Mouse (Mus musculus): Measurements from ENCODE around the gene Colq.

Gene Colq

DNA sequence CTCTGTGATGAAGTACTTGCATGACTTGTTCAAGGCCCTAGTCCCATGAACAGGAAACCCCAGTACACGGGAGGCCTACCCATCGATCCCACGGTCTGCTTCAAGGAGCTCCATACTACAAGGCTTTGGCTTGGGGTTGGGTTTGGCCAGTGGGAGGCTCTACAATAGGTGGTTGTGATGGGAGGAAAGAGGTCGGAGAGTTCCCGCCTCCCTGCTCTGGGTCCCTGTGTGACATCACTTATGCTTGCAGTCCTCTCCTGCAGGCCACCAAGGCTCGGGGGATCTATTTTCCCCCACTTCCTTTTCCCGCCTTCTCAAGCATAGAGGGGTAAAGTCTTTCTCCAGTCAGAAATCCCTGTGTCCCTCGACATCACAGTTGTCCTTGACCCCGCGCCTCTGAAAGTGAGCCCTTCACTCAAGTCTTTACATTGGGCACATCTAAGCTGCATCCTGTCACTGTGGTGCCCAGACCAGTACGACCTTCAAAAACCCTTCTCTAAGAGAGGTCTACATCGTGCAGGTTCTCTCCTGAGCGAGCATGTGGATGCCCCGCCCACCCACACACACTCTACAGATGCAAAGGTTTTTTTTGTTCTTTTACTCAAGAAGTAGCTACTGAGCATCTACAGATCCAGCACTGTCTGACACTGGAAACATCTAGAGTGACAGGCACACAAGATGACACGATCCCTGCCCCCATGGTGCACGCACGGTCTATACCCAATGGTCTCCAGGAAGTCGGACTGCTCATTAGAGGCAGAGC is 16.1 kb downstream of the Colq start:
- DNase-seq, result no peak

DNA sequence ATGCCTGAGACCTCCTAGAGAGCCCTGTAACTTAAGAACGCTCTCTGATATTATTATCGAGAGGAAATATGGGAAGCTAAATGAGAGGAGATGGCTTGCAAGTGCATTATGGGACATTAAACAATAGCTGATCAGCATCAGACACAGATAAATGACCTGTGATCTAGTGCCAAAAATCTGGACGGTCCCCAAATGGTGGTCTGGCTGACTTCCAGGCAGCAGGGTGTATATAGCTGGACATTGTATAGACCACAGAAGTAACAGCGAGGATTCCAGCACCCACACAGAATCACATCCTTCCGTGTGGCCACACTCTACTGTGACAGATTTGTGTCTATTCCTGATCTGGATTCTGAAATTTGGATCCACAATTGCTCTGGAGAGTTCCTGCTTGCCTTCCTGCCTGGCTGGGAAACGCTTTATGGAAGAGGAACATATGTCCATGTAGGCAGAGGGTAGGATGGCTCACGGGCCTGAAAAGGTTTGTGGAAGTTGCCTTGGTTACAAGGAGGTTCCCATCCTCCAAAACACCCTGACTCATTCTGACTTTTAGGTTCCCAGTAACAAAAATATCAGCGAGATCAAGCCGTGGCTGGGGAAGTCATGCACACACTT is 18.5 kb downstream of the Colq start:
- DNase-seq, result no peak

DNA sequence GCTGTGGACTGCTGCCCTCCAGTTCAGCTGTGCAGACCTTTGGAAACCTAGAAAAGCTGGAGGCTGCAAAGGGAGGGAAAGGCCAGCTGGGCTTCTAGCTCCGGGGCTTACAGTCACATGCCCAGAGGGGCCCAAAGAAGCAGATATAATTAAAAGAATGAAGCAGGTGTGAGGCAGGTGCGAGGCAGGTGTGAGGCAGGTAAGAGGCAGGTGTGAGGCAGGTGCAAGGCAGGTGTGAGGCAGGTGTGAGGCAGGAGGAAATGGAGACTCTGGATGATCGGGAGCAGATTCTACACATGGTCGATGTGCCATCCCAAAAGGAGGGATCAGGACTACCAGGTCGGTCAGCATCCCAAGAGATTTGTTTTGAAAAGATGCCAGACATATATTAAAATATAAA is 19.7 kb downstream of the Colq start:
- DNase-seq, result no peak

DNA sequence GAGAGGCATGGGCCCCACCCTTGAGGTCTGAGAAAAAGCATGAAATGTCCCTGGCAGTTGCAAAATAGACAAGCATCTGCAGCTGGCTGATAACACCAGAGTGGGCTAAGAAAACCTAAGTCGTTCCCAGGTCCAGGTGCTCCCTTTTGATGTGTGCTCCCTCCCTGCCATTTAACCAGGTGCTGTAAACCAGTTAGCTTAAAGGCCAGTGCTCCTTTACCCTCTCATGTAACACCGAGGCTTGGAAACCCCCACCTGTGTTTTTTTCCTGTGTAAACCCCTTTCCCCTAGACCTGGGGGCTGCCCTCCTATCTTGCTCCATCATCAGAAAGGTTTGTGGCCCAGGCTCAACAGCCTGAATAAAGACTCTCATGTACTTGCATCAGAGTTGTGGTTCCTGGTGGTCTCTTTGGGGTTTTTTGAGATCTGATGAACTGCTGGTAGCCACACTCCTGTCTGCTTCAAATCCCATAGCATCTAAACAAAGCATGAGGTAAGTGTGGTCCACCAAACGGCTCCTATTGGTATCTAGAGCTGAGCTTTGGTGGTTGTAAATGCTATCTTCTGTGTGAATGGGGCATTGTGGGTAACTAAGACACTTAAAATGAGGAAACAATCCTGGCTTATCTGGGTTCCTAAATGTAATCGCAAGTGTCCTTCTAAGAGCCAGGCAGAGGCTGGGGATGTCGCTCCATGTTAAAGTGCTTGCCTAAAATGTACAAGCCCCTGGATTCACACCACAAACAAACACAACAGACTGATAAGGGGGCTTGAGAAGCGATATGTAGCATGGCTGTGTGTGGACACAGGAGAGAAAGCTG is 20.8 kb downstream of the Colq start:
- DNase-seq, result no peak

DNA sequence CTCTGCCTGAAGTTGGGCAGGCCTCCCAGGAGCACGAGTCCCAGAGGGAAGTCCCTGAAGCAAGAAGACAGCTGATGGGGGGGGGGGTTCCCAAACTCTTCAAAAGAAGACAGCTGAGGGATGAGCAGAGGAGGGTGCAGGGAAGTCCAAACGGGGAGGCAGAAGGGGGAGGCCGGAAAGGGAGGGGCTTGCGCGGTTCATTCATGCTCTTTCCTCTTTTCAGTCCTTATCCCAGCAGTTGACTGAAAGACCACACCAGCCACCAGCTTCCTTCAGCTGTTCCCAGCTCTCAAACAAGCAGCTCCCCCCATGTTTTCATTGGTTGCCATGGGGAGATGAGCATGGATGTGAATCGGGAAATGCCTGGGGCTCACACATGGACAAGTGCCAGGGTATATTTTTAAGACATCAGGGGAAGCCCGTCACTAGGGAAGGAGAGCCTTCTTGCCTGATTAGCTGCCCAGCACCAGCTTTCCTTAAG is 22.0 kb downstream of the Colq start:
- DNase-seq, result peak; percentile 29

DNA sequence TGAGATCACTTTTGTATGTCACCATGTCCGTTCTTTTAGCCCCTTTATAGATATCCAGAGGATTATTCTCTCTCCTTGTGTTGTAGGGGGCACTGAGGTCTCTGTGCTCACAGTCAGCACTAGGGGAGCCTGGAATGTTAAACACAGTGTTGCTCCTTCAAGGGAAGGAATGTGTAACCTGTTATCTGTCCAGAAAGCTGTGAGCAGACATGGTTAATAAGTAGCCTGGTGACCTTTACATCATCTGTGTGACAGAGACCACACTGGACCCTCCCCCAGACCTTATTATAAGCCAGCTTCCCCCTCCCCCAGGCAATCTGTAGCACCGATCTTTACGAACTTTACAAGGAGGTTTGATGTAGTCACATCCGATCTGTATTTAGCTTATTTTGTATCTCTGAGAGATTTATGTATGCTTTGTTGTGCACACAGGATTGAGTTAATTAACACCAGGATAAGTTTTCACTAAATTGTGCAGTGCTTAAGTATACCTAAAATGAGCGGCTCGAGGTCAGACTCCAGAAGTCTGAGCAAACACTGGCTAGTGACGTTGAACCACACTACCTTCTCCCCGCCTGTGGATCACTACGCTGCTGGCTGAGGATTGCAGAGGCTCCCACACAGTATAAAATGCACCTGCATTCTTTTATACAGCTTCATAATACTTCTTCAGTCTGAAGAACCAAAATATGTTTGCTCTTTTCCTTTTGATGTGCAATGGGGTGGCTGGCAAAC is 25.5 kb downstream of the Colq start:
- DNase-seq, result no peak

DNA sequence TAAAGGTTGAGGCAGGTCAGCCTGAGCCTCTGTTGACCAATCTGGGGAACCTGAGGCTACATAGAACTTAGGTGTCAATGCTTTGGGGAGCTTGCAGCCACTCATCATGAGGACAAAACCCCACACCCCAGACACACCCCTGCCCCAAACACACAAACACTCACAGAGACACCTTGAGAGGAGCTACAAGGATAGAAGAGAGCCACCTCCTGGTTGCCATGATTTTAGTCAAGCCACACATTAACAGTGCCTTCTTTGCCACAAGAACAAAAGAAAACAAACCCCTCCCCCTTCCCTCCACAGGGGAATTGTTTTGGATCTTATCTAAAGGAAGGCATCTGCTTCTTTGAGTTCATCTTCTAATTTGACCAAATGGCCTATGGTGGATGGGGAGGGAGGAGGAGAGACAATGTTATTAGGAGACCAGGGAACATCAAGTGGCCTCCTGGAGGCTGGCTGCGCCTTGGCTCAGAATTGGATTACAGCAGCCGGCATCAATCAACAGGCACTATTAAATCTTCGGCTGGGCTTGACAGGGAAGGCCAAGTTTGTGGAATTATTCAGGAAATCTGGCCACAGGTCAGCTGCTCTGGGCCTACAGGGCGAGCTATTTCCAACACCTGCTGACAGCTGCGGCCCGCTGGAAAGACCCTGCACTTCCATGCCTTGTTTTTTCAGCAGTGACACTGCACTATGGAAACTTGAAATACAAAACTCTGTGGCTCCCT is 26.5 kb downstream of the Colq start:
- peak; percentile 74 for DNase-seq

DNA sequence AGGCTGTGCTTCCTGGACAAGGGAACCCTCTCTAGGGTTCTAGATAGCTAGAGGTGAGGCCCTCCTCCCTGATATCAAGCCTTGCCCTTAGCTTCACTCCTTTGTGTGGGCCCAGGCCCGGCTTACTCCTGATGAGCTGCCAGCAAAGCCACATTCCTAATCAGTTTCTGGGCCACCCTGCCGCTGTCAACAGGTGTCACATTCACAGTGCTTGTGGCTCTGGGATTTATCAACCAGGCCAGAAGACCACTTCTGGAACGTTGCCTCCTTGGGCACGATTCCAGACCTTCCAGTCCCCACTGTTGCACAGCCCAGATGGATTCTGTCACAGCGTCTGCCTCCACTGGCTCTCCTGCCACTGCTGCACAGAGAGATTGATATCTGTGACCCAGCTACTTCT is 30.3 kb downstream of the Colq start:
- no peak for DNase-seq

DNA sequence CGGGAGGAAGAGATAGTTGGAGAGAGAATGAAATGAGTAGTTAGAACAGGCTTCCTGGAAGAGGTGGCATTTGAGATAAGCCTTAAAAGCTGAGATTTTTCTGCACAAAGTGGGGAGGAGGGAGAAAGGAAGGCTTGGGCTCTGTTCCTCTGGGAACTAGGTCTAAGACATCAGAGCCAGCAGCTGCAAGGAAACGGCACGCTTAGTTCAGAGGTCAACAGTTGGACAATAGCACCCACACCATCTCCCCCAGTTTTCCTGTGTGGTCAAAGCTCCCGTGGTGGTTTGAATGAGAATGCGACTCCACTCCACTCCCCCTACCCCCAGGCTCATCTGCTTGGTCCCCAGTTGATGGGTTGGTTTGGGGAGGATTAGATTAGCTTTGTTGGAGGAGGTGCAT is 31.9 kb downstream of the Colq start:
- no peak for DNase-seq

DNA sequence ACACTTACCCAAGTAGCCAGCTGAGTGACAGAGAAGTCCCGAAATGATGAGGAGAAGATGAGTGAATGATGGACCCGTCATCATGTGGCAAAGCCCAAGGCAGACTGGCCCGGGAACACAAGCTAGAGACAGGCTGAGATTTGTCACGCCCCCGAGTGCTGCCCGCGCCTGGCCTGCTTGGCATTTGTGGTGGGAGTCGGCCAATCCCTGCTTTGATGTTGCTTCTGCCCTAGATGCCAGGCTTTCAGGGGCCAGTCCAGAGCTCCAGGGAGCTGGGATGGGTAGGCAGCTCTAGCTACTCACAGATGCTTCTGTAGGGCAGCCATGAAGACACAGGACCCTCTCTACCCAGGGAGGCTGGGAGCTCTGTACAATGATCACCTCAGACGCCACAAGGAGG is 33.4 kb downstream of the Colq start:
- DNase-seq, result no peak

DNA sequence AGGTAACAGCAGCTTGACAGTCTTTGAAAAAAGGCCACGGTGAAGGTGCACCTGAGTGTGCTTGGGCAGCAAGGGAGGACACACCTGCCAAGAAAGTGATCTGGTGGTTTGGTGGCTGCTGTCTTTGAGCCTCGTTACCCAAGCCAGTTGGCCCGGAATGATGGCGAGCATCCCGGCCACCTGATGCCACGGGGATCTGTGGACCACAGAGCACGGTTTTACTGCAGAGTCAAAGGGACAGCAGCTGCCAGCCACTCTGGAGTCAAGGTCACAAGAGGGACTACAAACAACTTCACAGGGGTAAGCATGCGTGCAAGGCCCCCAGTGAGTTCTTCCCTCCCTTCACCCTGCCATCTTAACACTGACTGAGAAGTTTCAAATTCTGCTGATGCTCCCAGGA is 33.9 kb downstream of the Colq start:
- no peak for DNase-seq

DNA sequence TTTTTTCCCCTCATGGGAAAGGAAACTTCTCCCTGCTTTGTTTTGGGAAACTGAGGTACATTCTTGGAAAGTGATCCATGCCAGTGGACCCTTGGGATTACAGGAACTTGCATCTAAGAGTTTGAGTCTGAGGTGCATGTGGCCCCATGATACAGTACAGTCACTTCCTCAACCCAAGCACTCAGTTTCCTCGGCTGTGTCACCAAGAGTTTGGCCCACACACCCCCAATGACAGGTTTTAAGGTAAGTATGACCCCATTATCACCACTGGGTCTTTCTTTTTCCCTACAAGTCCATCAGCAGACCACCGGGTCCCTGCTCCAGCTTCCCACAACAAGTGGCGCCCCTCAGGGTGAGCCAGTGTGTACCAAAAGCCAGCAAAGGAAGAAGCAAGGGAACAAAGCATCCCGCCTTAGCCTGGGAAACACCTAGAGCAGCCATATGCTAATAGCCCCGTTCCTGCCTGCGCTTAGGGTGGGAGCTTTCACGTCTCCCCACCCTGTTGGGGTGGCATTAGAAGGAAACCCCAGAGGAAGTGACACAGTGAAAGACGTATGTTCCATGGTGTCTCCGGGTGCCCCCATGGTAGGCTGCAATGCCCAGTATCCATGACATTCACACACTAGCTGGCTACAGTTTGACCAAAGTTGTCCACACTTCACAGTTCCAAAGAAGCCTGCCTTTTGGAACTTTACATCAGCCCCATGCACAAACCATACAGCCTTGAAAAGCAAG is 34.5 kb downstream of the Colq start:
- no peak for DNase-seq

DNA sequence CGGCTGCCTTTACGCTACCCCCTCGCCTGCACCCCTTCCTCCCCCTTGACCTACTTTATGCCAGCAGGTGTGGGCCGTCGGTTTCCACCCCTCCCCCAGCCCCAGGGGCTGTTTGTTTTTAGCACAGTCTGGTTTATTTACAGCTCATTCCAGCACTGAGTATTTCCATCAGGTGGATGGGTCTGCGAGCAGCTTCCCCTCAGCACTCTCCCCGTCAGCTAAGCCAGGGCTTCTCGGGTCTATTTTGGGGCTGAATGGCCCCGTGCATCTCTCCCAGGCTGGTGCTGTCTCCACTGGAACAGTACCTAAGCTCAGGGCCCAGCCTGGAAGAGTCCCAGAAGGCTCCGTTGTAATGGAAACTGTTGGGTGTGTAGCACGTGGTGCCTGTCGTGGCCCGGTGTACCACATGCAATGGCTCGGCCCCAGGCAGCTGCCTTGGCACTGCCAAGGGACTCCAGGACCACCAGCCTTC is 35.1 kb downstream of the Colq start:
- DNase-seq, result no peak

DNA sequence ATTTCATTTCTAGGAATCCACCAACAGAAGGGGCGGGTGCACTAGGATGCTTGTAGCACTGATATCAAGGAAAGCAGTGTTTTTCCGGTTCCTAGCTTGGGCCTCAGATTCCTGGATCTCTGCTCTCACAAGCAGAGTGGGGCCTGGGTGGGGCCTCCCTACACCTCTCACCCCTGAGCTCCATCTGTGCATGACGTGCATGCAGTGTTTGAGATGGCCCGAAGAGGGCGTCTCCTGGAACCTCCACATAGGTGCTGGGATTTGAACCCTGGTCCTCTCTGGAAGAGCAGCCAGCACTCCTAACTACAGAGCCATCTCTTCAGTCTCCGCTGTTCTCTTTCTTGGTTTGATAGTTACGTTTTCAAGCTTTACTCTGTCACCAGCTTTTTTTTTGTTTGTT is 36.1 kb downstream of the Colq start:
- no peak for DNase-seq

DNA sequence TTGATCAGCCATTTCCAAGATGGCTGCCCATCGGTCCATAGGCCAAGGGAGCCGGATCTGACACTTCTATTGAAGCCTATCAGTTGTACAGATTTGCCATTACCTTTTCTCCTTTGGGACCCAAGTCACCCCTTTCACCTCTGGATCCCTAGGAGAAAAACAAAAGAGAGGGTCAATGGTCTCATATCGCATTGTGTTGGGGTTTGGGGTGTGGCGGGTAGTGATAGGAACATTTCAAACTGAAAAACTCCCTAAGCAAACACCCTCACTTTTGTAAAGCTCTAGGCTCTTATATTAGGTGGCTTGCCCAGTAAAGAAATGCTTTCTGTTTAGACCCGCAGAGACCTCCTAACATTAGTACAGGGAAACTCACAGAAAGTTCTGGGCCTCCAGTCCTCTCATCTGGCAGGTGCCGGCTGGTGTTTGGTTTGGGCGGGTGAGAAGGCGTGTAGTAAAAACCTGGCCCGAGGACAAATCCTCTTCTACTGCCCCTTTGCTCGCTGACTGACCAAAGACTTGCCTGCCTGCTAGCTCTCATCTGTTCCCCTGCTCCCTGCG is 47.2 kb downstream of the Colq start:
- no peak for DNase-seq

DNA sequence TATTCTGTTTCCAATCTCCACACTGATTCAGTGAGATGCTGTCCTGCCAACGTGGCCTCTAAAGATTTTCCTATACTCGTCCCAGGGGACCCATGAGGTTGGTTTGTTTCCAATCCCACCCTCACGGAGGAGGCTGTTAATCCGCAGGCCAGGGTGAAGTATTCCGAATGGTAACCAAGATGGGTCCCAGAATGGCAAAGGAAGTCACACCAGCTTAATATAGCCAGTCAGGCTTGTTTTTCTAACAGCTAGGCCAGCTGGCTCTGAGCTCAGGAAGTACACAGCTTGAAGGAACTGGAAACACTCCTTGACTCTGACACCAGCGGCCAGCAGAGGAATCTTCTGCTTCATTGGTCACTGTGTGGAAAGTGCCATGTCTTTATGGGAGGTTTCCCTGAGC is 53.8 kb downstream of the Colq start:
- DNase-seq, result no peak

DNA sequence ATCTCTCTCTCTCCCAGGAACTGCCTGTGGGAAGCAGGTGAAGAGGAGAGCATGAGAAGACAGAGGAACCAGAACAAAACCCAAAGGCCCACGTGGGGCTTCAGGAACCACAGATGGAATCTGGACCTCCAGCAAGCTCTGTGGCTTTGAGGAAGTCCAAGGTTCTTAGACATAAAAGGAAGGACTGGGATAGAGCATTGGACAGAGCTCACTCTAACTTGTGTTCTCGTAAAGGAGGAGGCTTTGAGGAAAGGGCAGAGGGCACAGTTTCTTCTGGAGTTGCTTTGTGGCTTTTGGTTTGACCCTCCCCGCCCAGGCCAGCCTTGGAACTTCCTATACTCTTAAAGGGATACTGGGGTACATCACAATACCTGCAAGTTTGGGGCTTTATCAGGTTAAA is 58.5 kb downstream of the Colq start:
- no peak for DNase-seq

DNA sequence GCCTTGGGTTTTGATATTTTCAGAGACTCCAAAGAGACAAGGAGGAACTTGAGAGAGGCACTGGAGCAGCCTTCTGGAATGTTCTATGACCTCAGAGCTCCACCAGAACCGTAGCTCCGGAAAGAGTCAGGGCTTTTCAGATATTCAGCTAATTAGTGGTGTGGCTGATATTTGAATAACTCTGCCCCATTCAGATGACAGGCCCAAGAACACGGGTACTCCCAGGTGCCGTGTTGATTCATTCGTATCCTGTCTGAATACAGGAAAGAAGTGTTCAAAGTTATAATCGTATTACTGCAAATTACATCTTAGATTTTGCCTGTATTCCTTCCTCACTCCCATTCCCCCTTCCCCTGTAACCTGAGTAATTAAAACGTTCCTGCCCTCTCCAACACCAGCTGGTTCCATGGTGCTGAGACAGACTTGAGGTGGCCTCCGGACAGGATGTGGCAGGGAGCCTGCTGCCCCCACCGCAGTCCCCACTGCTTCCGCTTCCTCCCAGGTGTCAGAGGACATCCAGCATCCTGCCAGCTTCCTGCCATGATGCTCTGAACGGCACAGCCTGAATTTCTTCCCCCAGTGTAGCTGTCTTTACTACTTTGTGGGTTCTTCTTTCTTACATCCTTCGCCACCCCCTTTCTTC is 59.5 kb downstream of the Colq start:
- peak; percentile 22 for DNase-seq

DNA sequence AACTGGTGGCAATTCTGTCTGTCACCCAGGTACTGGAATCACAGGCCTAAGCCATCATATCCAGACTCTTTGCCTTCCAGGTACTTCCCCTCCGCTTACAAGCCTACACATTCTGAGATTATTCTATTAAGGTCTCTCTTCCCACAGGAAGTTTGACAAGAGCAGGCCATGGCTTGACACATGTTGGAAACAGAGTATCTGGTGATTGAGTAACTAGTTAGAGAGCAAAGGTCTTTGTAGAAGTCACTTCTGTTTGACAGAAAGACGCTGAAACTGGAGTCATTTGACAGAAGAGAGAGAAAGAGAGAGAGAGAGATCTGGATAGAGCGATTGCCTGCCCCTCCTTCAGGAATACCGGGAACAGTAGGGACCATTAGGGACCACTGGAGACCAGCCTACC is 60.3 kb downstream of the Colq start:
- no peak for DNase-seq

DNA sequence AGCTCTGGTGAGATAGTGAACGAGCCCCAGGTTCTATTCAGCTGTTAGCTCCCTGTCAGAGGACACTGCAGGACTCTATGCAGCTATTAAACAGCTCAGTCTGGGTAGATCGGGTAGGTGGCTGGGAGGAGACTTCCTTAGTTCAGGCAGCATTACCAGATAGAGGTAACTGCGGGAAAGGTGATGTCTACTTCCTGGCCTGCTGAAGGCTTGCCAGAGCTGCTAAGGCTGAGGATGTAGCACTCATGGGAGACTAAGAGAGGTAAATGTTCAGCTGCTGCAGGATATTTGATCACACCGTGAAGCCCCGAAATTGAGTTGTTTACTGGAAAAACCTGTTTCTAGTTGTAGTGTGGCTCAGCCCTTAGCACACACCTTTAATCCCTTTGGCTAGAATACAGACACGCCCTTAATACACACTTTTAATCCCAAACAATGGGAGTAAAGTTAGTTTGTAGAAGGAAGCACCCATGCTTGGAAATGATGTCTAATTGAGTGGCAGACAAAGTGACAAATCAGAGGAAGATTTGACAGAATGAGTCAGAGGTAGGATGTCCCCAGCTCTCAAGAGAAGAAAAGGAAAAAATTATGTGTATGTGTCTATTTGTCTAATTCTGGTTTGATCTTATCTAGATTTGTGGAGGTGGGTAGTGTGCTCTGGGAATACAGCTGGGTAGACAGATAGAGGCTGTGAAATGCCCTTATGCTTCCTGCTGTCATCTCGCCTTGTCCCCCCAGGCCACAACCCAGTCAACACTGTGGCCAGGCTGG is 65.9 kb downstream of the Colq start:
- no peak for DNase-seq
